Mouse (Mus musculus) stomach, postnatal 0 days (tissue): Measurements from ENCODE around the gene Rdh16f2. TPM values are rescaled to one million over a fixed set of nuclear protein-coding genes. Genes with fewer than 3 reads are reported as not detected.
"Not testable (repeated sequence)": the region's sequence is repeated elsewhere in the genome, so short reads cannot be mapped to it uniquely, and the experiment has no call there.

Experiments
- ATAC-seq: fragments of 200-750 bp; cut with Nextera tagmentation; 2 replicates; pipeline ENCODE4 v1.8.0; 2017; ENCODE audit not compliant: low FRiP score, low TSS enrichment
- DNase-seq: peaks from one replicate; pipeline ENCODE4 v3.0.0-alpha.2; 2016; ENCODE audit warnings: low spot score
- H3K27ac ChIP-seq: fragments of 300-500 bp; sonication (generic); replicated peaks from 2 replicates; pipeline ENCODE4 v1.5.1; 2014; ENCODE audit warnings: mild to moderate bottlenecking, control low read depth
- H3K27me3 ChIP-seq: fragments of 300-500 bp; sonication (generic); 2 replicates; pipeline ENCODE4 v1.6.1; 2014; ENCODE audit warnings: low read length; ENCODE audit not compliant: control insufficient read depth, insufficient read depth
- H3K36me3 ChIP-seq: fragments of 300-500 bp; sonication (generic); 2 replicates; pipeline ENCODE4 v1.6.1; 2014; ENCODE audit warnings: low read length, mixed read lengths; ENCODE audit not compliant: control insufficient read depth, insufficient read depth
- H3K4me1 ChIP-seq: fragments of 300-500 bp; sonication (generic); replicated peaks from 2 replicates; pipeline ENCODE4 v1.6.1; 2014; ENCODE audit warnings: antibody characterized with exemption; ENCODE audit not compliant: control insufficient read depth, insufficient read depth
- H3K4me2 ChIP-seq: fragments of 300-500 bp; sonication (generic); replicated peaks from 2 replicates; pipeline ENCODE4 v1.6.1; 2014; ENCODE audit warnings: low read depth, mild to moderate bottlenecking, control low read depth, moderate library complexity
- H3K4me3 ChIP-seq: fragments of 300-500 bp; sonication (generic); 2 replicates; pipeline ENCODE4 v1.5.1; 2014; ENCODE audit warnings: low read depth, low read length, control low read depth
- H3K9ac ChIP-seq: fragments of 300-500 bp; sonication (generic); 2 replicates; pipeline ENCODE4 v1.6.1; 2014; ENCODE audit warnings: mild to moderate bottlenecking, low read length, control low read depth, mixed read lengths
- H3K9me3 ChIP-seq: fragments of 300-500 bp; sonication (generic); 2 replicates; pipeline ENCODE4 v1.6.1; 2016; ENCODE audit warnings: low read length; ENCODE audit not compliant: control insufficient read depth
- CTCF ChIP-seq: IDR thresholded peaks from 2 replicates; pipeline ENCODE4 v1.5.1; 2016; ENCODE audit warnings: antibody characterized with exemption, low read depth, mild to moderate bottlenecking, moderate library complexity
- EP300 ChIP-seq: optimal IDR thresholded peaks from 2 replicates; pipeline ENCODE3; 2016; ENCODE audit warnings: antibody characterized with exemption
- WGBS: fragments of 180-500 bp; shearing (Covaris S2); extraction: QIAGEN DNeasy Blood & Tissue Kit; methylation state at CpG from one replicate; pipeline ENCODE4 v1.1.7; 2014; 5-methylcytosine and 5-hydroxymethylcytosine counted together
- polyA plus RNA-seq: library from polyadenylated mRNA; unstranded; fragments of >200 nt; fragmentation: Nextera tagmentation; extraction: Ambion mirVana; gene quantifications from 2 replicates; pipeline ENCODE4 v1.2.1, GENCODE M21; 2015

Rdh16f2 gene
- polyA plus RNA-seq, 1 experiment from 2014 or later, result not detected

DNA sequence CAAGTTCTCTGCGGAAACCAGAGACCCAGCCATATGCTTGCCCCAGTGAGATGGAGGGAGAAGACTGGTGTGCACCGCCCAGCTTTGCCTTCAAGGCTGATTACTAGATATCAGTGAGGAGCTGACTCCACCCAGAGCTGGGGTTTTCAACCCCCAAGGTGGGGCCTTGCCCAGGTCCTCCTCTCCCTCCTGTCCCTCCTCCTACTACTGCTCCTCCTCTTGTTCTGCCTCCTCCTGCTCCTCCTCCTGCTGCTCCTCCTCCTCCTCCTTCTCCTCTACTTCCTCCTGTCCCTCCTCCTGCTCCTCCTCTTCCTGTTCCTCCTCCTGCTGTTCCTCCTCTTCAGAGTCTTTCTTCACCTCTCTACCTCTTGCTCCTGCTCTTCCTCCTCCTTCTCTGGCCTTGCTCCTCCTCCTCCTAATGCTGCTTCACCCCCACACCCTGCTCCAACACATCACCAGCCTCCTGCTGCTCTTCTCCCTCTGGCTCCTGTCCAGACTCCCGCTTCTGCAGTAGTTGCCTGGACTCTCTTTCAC lies 12.9 kb downstream of the Rdh16f2 start:
- 0 out of 2 replicates have a peak, but pooled peaks cover 2% of the 10 kb centered on the region for H3K4me1 ChIP-seq
- H3K27ac ChIP-seq, result no peak overlapping the region; the same call in 1 of the 2 replicates
- no peaks in the 10 kb centered on the region for H3K36me3 ChIP-seq
- WGBS, result 59% methylated on average over 3 of the region's 3 CpGs
- no peaks in the 10 kb centered on the region for H3K9me3 ChIP-seq
- H3K9ac ChIP-seq, result no peak overlapping the region
- DNase-seq, result peak; percentile 59
- H3K4me3 ChIP-seq, result no peak overlapping the region
- H3K27me3 ChIP-seq, result no peaks in the 10 kb centered on the region
- TF ChIP-seq CTCF, result no peak
- TF ChIP-seq EP300, result no peak
- peak; percentile 67 for ATAC-seq
- H3K4me2 ChIP-seq, result no peak overlapping the region

GRCm38 (mm10) chr10:127881041-127881440 lies 14.8 kb downstream of the Rdh16f2 start:
- 0 out of 2 replicates have a peak, but pooled peaks cover 2% of the 10 kb centered on the region for H3K4me1 ChIP-seq
- WGBS, result 79% methylated on average over 4 of the region's 4 CpGs
- no peak overlapping the region for H3K9ac ChIP-seq
- H3K4me3 ChIP-seq, result no peak overlapping the region
- DNase-seq (no peak), ATAC-seq (no peak)
- H3K36me3 ChIP-seq, result no peaks in the 10 kb centered on the region
- H3K4me2 ChIP-seq, result no peak overlapping the region
- H3K27me3 ChIP-seq, result no peaks in the 10 kb centered on the region
- 0 out of 2 replicates have a peak, but pooled peaks have one; percentile 5 for TF ChIP-seq CTCF
- TF ChIP-seq EP300, result no peak
- H3K9me3 ChIP-seq, result no peaks in the 10 kb centered on the region
- H3K27ac ChIP-seq, result no peak overlapping the region

- Histone ChIP-seq H3K4me1 (no peaks in the 10 kb centered on the region), H3K36me3 (no peaks in the 10 kb centered on the region), H3K9me3 (no peaks in the 10 kb centered on the region), H3K9ac (no peak overlapping the region), H3K27me3 (no peaks in the 10 kb centered on the region), H3K4me3 (no peak overlapping the region), H3K27ac (no peak overlapping the region), H3K4me2 (no peak overlapping the region)
- DNase-seq, result no peak
- 67% methylated on average over 1 of the region's 1 CpGs for WGBS
- TF ChIP-seq CTCF (no peak), EP300 (no peak)
- no peak for ATAC-seq
Measured at GRCm38 (mm10) chr10:127886551-127886950, 20.3 kb downstream of the Rdh16f2 start.

DNA sequence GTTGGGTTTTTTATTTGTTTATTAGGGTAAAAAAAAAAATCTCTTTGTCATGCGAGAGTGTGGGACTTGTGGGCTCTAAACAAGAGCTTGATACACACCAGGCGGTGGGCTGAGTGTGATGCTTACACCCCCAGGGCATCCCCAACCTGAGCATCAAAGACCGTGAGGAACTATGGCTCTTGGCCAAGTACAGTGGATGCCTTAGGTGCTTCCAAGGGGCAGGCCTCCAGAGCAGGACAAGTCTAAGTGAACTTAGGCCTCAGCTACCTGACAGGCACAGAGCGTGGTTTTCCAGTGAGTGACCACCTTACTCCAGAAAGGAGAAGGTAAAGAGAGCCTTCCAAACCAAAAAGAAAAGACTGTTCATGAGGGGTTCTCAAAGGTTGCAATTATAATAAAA lies 20.7 kb downstream of the Rdh16f2 start:
- TF ChIP-seq EP300 (no peak), CTCF (no peak)
- no peaks in the 10 kb centered on the region for H3K4me1 ChIP-seq
- ATAC-seq (no peak), DNase-seq (no peak)
- H3K9me3 ChIP-seq, result no peaks in the 10 kb centered on the region
- 81% methylated on average over 4 of the region's 4 CpGs for WGBS
- H3K4me2 ChIP-seq, result no peak overlapping the region
- no peaks in the 10 kb centered on the region for H3K36me3 ChIP-seq
- no peak overlapping the region for H3K4me3 ChIP-seq
- no peak overlapping the region for H3K27ac ChIP-seq
- H3K9ac ChIP-seq, result no peak overlapping the region
- no peaks in the 10 kb centered on the region for H3K27me3 ChIP-seq

DNA sequence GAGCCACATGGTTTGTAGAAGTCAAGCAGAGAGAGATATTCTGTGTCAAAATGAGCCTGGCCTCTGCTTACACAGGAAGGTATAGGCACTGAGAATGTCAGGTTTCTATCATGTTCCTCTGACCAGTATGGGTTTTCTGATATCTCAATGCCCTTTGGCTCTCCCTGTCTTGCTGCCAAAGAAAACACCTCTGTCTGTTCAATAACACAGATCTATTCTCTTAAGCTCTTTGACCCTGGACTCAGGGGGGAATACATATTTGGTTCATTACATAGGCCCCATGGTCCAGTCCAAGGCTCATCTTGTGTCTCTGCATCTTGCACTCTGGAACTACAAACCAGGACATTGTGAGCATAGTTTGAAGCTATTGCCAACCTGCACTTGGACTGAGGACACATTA lies 22.3 kb downstream of the Rdh16f2 start, which contains the start of gene Rdh7:
Rdh7 (minus strand) TSS at position 213 of the 400 bp plus-strand sequence.
- Histone ChIP-seq H3K4me3 (no peak within 1 kb of the TSS), H3K36me3 (no peaks in the 10 kb centered on the region), H3K27me3 (no peaks in the 10 kb centered on the region), H3K4me1 (no peaks in the 10 kb centered on the region), H3K4me2 (no peak within 1 kb of the TSS), H3K27ac (no peak within 1 kb of the TSS), H3K9ac (no peak within 1 kb of the TSS), H3K9me3 (no peaks in the 10 kb centered on the region)
- no peak for DNase-seq
- ATAC-seq, result no peak
- TF ChIP-seq EP300 (no peak), CTCF (no peak)

DNA sequence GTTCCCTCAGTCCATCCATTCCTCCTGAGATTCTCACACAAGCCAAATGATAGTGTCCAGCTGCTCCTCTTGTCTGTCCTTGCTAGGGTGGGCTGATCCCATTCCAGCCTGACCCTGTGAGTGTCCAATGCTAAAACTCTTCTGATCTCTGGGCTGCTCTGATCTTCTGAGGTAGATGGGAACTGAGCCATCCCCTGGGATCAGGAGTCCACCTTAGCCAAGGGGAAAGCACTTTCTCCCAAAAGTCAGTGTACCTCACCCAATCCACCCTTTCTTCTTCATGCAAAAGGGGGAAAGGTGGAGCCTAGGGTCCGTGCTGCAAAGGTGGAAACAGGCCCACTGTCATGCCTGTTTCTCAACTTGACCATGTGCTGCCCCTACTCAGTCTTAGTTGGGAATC lies 25.2 kb downstream of the Rdh16f2 start:
- Histone ChIP-seq H3K27ac (no peak overlapping the region), H3K4me1 (no peaks in the 10 kb centered on the region; the same call in 1 of the 2 replicates), H3K36me3 (no peaks in the 10 kb centered on the region), H3K9me3 (no peaks in the 10 kb centered on the region), H3K9ac (no peak overlapping the region), H3K27me3 (no peaks in the 10 kb centered on the region), H3K4me3 (no peak overlapping the region), H3K4me2 (no peak overlapping the region)
- no peak for TF ChIP-seq CTCF
- no peak for TF ChIP-seq EP300
- ATAC-seq, result no peak
- DNase-seq, result no peak
- WGBS, result 89% methylated on average over 1 of the region's 1 CpGs

GRCm38 (mm10) chr10:127893163-127894022 lies 27.1 kb downstream of the Rdh16f2 start:
- not testable (repeated sequence) for H3K4me1 ChIP-seq, H3K27me3 ChIP-seq, H3K36me3 ChIP-seq, H3K27ac ChIP-seq, H3K9me3 ChIP-seq, H3K9ac ChIP-seq, H3K4me3 ChIP-seq, H3K4me2 ChIP-seq
- ATAC-seq (peak; percentile 93), DNase-seq (peak; percentile 60)
- 39% methylated on average over 5 of the region's 5 CpGs for WGBS
